Mouse (Mus musculus) liver, postnatal 0 days (tissue): Measurements from ENCODE around the gene Rhbg. TPM values are rescaled to one million over a fixed set of nuclear protein-coding genes. Genes with fewer than 3 reads are reported as not detected.

Experiments
- ATAC-seq: fragments of 200-750 bp; cut with Nextera tagmentation; 2 replicates; pipeline ENCODE4 v1.8.0; 2017; ENCODE audit warnings: mild to moderate bottlenecking, moderate library complexity
- DNase-seq: peaks from one replicate; pipeline ENCODE4 v3.0.0-alpha.2; 2016
- H3K27ac ChIP-seq: fragments of 300-500 bp; sonication (generic); 2 replicates; pipeline ENCODE4 v1.5.1; 2014; ENCODE audit warnings: antibody characterized with exemption, moderate library complexity, mild to moderate bottlenecking, low read depth
- H3K27me3 ChIP-seq: fragments of 300-500 bp; sonication (generic); 2 replicates; pipeline ENCODE4 v1.6.1; 2014; ENCODE audit warnings: low read length, control low read depth, mixed read lengths; ENCODE audit not compliant: insufficient read depth
- H3K36me3 ChIP-seq: fragments of 300-500 bp; sonication (generic); replicated peaks from 2 replicates; pipeline ENCODE4 v1.6.1; 2014; ENCODE audit warnings: mild to moderate bottlenecking, control low read depth, low read length, moderate library complexity, mixed read lengths; ENCODE audit not compliant: insufficient read depth
- H3K4me1 ChIP-seq: fragments of 300-500 bp; sonication (generic); 2 replicates; pipeline ENCODE4 v1.6.1; 2014; ENCODE audit warnings: antibody characterized with exemption, mild to moderate bottlenecking, control low read depth; ENCODE audit not compliant: insufficient read depth
- H3K4me2 ChIP-seq: fragments of 300-500 bp; sonication (generic); 2 replicates; pipeline ENCODE4 v1.6.1; 2014; ENCODE audit warnings: low read depth, mild to moderate bottlenecking, low read length, moderate library complexity, mixed read lengths
- H3K4me3 ChIP-seq: fragments of 300-500 bp; sonication (generic); 2 replicates; pipeline ENCODE4 v1.5.1; 2014; ENCODE audit warnings: low read depth, low read length
- H3K9ac ChIP-seq: fragments of 300-500 bp; sonication (generic); replicated peaks from 2 replicates; pipeline ENCODE4 v1.6.1; 2014; ENCODE audit warnings: mild to moderate bottlenecking, moderate library complexity
- H3K9me3 ChIP-seq: fragments of 300-500 bp; sonication (generic); 2 replicates; pipeline ENCODE4 v1.6.1; 2016; ENCODE audit warnings: mild to moderate bottlenecking, control low read depth, low read length, mixed read lengths
- CTCF ChIP-seq: sonication (generic); IDR thresholded peaks from 2 replicates; pipeline ENCODE4 v1.5.1; 2016; ENCODE audit warnings: antibody characterized with exemption, low read depth
- EP300 ChIP-seq: IDR thresholded peaks from 2 replicates; pipeline ENCODE4 v1.6.1; 2016; ENCODE audit warnings: antibody characterized with exemption, low read depth, mild to moderate bottlenecking
- WGBS: fragments of 180-500 bp; shearing (Covaris S2); extraction: QIAGEN DNeasy Blood & Tissue Kit; methylation state at CpG from one replicate; pipeline ENCODE4 v1.1.7; 2014; ENCODE audit not compliant: insufficient replicate concordance; 5-methylcytosine and 5-hydroxymethylcytosine counted together
- polyA plus RNA-seq: library from polyadenylated mRNA; unstranded; fragments of >200 nt; fragmentation: Nextera tagmentation; extraction: Ambion mirVana; gene quantifications from 2 replicates; pipeline ENCODE4 v1.2.1, GENCODE M21; 2015

Gene Rhbg
- polyA plus RNA-seq, 1 experiment from 2014 or later: 7.0 TPM

- TF ChIP-seq EP300 (no peak), CTCF (no peak)
- Histone ChIP-seq H3K9me3 (no peaks in the 10 kb centered on the region), H3K4me3 (peak overlapping the region; percentile 40), H3K36me3 (no peaks in the 10 kb centered on the region), H3K27ac (no peak overlapping the region), H3K27me3 (peaks cover 84% of the 10 kb centered on the region), H3K4me2 (peak overlapping the region; percentile 67), H3K9ac (no peak overlapping the region), H3K4me1 (peaks cover 8% of the 10 kb centered on the region)
- no peak for ATAC-seq
- DNase-seq: no peak
- WGBS: 5% methylated on average over 42 of the region's 42 CpGs
Observed at GRCm38 (mm10) chr3:88214197-88214938, 40.1 kb downstream of the Rhbg start.

- Histone ChIP-seq H3K9ac (no peak overlapping the region), H3K36me3 (no peaks in the 10 kb centered on the region), H3K4me2 (no peak overlapping the region), H3K4me1 (peaks cover 8% of the 10 kb centered on the region), H3K27ac (no peak overlapping the region), H3K9me3 (no peaks in the 10 kb centered on the region), H3K27me3 (peaks cover 93% of the 10 kb centered on the region), H3K4me3 (no peak overlapping the region)
- DNase-seq (no peak), ATAC-seq (no peak)
- no peak for TF ChIP-seq CTCF
- TF ChIP-seq EP300: no peak
- WGBS: 0% methylated on average over 2 of the region's 2 CpGs
Observed at GRCm38 (mm10) chr3:88213019-88213418, 41.5 kb downstream of the Rhbg start.

- no peaks in the 10 kb centered on the region for H3K36me3 ChIP-seq
- no peaks in the 10 kb centered on the region for H3K9me3 ChIP-seq
- no peak overlapping the region for H3K4me2 ChIP-seq
- no peak for TF ChIP-seq CTCF
- no peak for DNase-seq
- peaks cover 95% of the 10 kb centered on the region for H3K27me3 ChIP-seq
- peaks cover 8% of the 10 kb centered on the region for H3K4me1 ChIP-seq
- H3K27ac ChIP-seq: no peak overlapping the region
- no peak overlapping the region for H3K4me3 ChIP-seq
- WGBS: 8% methylated on average over 1 of the region's 1 CpGs
- no peak for ATAC-seq
- no peak overlapping the region for H3K9ac ChIP-seq
Observed at GRCm38 (mm10) chr3:88212356-88212755, 42.2 kb downstream of the Rhbg start.

GRCm38 (mm10) chr3:88210918-88211317, 43.6 kb downstream of the Rhbg start:
- 9% methylated on average over 2 of the region's 2 CpGs for WGBS
- Histone ChIP-seq H3K9ac (no peak overlapping the region), H3K9me3 (no peaks in the 10 kb centered on the region), H3K4me2 (no peak overlapping the region), H3K4me1 (peaks cover 8% of the 10 kb centered on the region), H3K27me3 (peaks cover 95% of the 10 kb centered on the region), H3K27ac (no peak overlapping the region), H3K36me3 (no peaks in the 10 kb centered on the region), H3K4me3 (no peak overlapping the region)
- TF ChIP-seq EP300 (no peak), CTCF (no peak)
- DNase-seq (no peak), ATAC-seq (no peak)

GRCm38 (mm10) chr3:88210121-88210520, 44.4 kb downstream of the Rhbg start:
- TF ChIP-seq CTCF: no peak
- no peak for TF ChIP-seq EP300
- Histone ChIP-seq H3K27me3 (peaks cover 95% of the 10 kb centered on the region), H3K4me2 (no peak overlapping the region), H3K4me3 (no peak overlapping the region), H3K9me3 (no peaks in the 10 kb centered on the region), H3K27ac (no peak overlapping the region), H3K9ac (no peak overlapping the region), H3K36me3 (no peaks in the 10 kb centered on the region), H3K4me1 (peaks cover 4% of the 10 kb centered on the region; the same call in 1 of the 2 replicates)
- DNase-seq: no peak
- WGBS: 24% methylated on average over 2 of the region's 2 CpGs
- ATAC-seq: no peak

GRCm38 (mm10) chr3:88209306-88209705, 45.2 kb downstream of the Rhbg start:
- 8% methylated on average over 6 of the region's 6 CpGs for WGBS
- Histone ChIP-seq H3K9me3 (no peaks in the 10 kb centered on the region), H3K4me3 (no peak overlapping the region), H3K27me3 (peaks cover 95% of the 10 kb centered on the region), H3K27ac (no peak overlapping the region), H3K36me3 (no peaks in the 10 kb centered on the region), H3K4me2 (no peak overlapping the region), H3K4me1 (no peaks in the 10 kb centered on the region), H3K9ac (no peak overlapping the region)
- no peak for TF ChIP-seq CTCF
- DNase-seq: no peak
- no peak for ATAC-seq
